Mouse (Mus musculus): Measurements from ENCODE around the gene Trim31.

Trim31 gene

GRCm38 (mm10) chr17:36897065-36897464 lies 853 bp upstream of the Trim31 start:
- no peak for DNase-seq

DNA sequence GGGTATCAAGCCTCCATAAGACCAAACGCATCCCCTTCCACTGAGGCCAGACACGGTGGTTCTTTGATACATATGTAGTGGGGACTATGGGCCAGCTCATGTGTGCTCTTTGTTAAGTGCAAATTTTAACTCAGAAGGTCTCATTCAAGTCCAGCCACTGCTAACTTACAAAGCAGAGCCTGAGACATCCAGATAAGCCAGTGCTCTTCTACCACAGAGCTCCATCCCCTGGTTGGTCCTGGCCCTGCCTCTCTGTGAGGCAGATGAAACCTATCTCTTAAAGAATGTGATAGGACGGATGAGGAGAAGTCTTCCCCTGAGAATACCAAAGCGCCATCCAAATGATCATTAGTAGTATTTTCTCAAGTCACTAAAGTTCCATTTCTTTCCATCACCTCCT lies 1.5 kb downstream of the Trim31 start:
- no peak for DNase-seq

DNA sequence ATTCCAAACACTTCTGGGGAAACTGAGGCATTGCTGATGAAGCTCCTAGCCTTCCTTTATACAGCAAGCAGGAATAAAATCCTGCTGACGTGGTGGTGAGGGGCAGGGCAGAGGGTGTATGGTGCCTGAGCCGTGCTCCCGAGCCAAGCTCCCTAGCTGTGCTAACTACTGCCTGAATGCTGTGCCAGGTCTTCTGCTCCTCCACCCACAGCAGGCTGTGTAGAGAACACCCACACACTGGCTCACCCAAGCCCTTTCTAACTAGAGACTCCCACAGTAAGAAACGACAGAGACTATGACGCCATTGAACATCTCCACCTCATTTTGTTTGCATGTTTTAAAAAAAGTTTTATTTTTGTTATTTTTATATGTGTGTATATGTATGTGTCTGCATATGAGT lies 2.1 kb downstream of the Trim31 start:
- DNase-seq: peak in 1 of 2 experiments; percentile 10

GRCm38 (mm10) chr17:36900691-36901090 lies 2.8 kb downstream of the Trim31 start:
- DNase-seq: peak; percentile 6 to 12

DNA sequence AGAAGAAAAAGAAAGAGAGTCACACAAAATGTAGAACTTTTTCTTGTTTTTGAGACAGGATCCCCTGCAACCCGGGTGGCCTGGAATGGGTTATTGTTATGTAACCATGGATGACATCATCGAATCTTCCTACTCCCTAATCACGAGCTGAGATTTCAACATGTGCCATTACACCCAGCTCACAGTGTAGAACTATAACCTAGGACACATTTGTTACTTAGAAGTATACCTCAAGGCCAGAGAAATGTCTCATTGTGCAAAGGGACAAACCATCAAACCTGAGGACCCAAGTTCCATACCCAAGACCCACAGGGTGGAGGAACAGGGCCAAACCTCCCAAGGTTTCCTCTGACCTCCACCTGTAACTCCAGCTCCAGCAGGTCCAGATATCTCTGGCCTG lies 5.7 kb downstream of the Trim31 start:
- no peak for DNase-seq

DNA sequence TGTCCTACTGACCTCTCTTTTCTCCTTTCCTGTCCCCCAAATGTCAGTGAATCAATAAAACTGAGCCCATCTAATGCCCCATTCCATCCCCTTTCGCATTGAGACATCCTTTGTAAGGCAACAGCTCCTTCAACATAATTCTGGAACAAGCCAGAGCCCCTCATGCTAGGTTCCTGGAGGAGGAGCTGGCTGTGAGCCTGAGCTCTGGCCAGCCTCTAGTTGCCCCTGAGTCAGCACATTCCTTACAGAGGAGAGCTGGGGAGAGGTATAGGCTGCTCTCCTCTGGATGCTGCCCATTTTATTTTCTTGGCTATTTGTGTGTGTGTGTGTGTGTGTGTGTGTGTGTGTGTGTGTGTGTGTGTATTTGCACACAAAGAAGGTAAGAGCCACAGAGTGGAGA lies 10.3 kb downstream of the Trim31 start:
- no peak for DNase-seq

GRCm38 (mm10) chr17:36909802-36910201 lies 11.9 kb downstream of the Trim31 start:
- no peak for DNase-seq

- no peak for DNase-seq
Observed at GRCm38 (mm10) chr17:36912031-36912430, 14.1 kb downstream of the Trim31 start.

- DNase-seq: peak; percentile 91 to 94
Observed at GRCm38 (mm10) chr17:36914108-36914507, 16.2 kb downstream of the Trim31 start.

DNA sequence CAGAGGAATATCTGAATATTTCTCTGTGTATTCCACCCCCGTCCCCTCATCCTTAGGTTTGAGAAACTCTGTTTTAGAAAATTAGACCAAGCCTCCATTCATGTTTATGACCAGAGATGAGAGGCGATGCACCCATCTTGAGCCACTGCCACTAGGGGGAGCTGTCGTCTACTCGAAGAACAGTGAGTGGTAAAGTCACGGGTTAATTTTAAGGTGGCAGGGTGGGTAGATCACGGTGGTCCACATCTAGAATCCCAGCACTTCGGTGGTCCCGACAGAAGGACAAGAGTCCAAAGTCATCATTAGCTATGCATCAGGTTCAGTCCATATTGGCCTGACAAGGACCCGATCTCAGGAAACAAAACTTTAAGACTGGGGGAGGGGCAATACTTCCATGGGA lies 17.2 kb downstream of the Trim31 start:
- DNase-seq: peak; percentile 85 to 90

GRCm38 (mm10) chr17:36920239-36920638 lies 22.3 kb downstream of the Trim31 start:
- DNase-seq: no peak

DNA sequence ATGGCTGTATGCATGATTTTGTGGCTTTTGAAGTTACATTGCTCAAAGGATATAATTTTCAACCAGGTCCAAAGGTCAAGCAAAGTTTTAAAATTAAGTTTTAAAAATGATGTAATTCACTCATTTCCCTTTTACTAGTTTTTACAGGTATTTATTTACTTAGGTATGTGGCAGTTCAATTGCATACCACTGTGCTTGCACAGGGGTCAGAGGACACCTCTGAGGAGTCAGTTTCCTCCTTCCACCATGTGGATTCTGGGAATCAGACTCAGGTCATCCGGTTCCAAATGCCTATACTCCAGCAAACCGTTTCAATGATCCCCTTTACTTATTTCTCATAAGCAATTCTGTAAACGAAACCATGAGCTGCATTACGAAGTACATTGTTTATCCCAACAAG lies 24.8 kb downstream of the Trim31 start:
- no peak for DNase-seq

GRCm38 (mm10) chr17:36923491-36923890 lies 25.6 kb downstream of the Trim31 start:
- no peak for DNase-seq

DNA sequence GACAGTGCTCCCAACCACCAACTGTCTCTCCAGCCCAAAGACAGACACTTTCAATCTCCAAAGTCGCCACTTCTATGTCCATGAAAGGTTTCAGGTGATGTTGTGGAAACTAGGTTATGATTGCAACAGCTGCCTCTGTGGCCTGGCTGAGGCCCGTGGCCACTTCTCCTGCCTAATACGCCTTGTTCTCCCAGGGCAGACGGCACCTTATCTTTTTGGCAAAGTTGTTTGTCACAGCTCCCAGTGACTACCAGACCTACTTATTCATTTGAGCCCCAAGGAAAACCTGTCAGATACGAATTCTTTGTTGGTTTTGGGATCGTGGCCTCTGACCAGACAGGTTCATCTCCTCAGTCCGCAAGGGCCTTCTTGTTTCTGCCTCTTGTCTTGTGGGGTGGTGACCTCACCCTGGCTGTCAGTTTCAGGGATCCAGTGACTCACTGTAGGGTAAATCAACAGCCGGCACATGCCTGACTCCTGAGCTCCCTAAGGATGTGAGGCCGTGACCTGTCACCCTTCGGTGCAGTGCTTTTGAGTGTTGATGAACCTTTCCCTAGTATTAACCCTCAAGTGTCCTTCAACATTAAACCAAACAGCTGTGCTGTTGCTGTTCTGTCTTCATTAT lies 29.7 kb downstream of the Trim31 start:
- no peak for DNase-seq

DNA sequence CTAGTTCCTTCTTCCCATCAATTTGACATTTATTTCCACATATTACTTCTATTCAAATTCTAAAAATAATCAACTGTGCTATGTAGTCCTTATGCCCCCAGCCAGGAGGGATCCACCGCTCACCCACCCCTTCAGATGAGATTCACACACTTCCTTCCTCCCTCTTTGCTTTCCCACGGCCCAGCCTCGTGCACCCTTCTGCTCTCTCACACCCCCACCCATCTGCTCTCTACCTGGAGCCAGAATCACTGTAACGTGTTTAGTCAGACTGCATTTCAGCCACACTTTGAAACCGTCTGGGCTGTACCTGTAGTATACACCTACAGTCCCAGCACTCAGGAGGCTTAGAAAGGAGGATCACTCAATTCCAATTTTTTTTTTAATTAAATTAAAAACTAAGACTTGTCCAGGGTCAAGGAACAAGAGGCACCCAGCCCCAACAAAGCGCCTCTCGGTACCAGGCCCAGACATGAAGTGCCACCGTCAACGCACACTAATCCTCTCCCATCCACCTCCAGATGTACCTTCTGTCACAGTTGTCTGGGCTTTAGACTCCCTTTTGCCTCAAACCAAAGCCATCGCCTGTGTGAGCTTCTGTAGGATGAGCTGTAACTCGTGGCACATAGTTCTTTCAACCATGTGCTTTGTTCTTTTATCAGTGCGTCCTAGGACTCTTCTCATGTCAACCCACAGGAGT lies 31.5 kb downstream of the Trim31 start:
- DNase-seq: peak; percentile 40 to 41

GRCm38 (mm10) chr17:36930233-36930632 lies 32.3 kb downstream of the Trim31 start:
- no peak for DNase-seq

GRCm38 (mm10) chr17:36931130-36931529 lies 33.2 kb downstream of the Trim31 start:
- no peak for DNase-seq

GRCm38 (mm10) chr17:36931806-36932205 lies 33.9 kb downstream of the Trim31 start:
- DNase-seq: no peak

- DNase-seq: no peak
Observed at GRCm38 (mm10) chr17:36938056-36938455, 40.1 kb downstream of the Trim31 start.

DNA sequence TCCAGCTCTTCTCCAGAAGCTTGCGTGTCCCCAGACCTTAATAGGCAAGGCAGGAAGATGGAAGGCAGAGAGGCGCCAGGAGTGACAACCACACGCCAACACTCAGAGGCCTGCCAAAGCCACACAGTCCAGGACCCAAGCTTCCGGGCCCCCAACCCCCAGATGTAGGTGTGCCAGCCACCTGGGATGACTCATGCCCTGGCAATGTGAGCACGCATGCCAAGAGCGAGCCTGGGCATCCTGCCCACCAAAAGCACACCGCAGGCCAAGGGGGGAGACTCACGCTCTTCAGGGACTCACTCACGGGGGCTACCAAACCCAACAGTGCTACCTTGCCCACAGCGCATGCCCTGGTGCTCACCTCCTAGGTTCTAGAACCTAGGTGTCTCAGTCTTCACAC lies 44.5 kb downstream of the Trim31 start:
- DNase-seq: peak; percentile 73 to 76

GRCm38 (mm10) chr17:36942791-36943471 lies 45.0 kb downstream of the Trim31 start, which contains the start of gene Rnf39:
Gene Rnf39 (plus strand): TSS chr17:36942918.
- DNase-seq: peak; percentile 27 to 34

- DNase-seq: no peak
Observed at GRCm38 (mm10) chr17:36943691-36944090, 45.8 kb downstream of the Trim31 start.

DNA sequence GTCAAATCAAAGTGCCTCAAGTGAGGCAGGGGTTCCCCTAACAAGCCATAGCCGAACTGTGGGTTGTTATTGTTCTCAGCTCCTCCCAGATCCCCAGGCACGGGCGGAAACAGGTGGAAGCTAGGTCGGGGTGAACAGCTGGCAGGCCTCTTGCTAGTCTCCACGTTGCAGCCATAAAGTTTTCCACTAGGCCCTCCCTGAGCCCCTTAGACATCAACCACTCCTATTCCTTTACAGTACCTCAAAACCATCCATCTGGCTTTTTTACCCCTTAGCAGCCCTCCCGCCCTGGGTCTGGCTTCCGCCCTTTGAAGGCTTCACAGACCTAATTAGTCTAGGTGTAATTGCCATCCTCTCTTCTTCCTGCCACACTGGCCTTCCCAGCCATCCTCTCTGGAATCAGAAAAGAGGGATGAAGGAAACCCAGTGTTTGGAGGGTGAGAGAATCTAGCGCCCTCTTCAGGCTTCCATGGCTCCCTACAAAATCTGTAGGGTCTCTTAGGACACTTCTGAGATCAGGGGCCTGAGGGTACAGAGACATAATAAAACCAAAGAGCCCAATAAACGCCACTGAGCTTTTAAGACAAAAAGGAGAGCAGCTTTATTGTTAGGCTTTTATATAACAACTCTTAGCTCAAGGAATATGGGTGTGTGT lies 46.3 kb downstream of the Trim31 start:
- DNase-seq: peak; percentile 17 to 43

Data from cerebellum, postnatal 10 days (tissue).